Mouse (Mus musculus) olfactory bulb, adult 2 months (tissue): ENCODE measurements around the gene Gm43552.

Experiments used
- CTCF ChIP-seq: fragments of 200-500 bp; IDR thresholded peaks from 2 replicates; pipeline ENCODE4 v1.5.1; 2012; ENCODE audit warnings: low read depth, mild to moderate bottlenecking, low read length, moderate library complexity; ENCODE audit not compliant: insufficient read depth
- POLR2A ChIP-seq: fragments of 200-500 bp; IDR thresholded peaks from 2 replicates; pipeline ENCODE4 v1.6.1; 2012; ENCODE audit warnings: mild to moderate bottlenecking, low read depth, low read length, moderate library complexity; ENCODE audit not compliant: insufficient read depth

DNA sequence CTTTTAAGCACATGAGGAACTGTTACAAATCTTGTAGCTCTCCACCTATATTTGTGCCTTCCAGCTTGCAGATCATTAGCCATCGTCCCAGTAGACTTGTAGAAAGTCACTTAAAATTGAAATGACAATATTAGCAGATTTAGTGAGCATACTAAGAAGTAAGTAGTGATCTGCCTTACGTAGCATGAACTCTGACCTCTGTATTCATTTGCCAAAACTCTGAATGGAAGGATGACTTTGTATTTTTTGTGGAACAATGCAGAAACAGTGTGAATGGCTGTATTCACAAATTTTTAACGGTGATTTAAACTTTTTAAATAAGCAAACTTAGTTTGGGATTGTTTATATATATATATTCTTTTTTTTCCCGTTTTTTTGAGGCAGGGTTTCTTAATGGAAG lies 46.2 kb upstream of the Gm43552 start:
- TF ChIP-seq CTCF (no peak), POLR2A (no peak)
